10 mouse cellular contexts compared by ENCODE assay signal in genomic region chr7:6330458-6331232, GRCm38 (mm10). TPM values are rescaled to one million over a fixed set of nuclear protein-coding genes. Genes with fewer than 3 reads are reported as not detected.
DNase-seq lines count a peak whose midpoint lies in the region; ATAC-seq and TF ChIP-seq lines count a peak whose summit lies in the region.
"Had no signal": no experiment of that assay in that cellular context is flagged by ENCODE, and none has a peak within 500 bp of the region (broad histone marks: within the 10 kb centered on the region; RNA-seq: fewer than 3 reads in every experiment).

No protein-coding gene starts in this region.

- no peaks in the 10 kb centered on the region for H3K9me3 ChIP-seq in heart, embryonic 11.5 days (replicated peaks; ENCODE audit: control insufficient read depth, low read length)
- no peaks in the 10 kb centered on the region for H3K9me3 ChIP-seq in forebrain, embryonic 13.5 days (replicated peaks)
- no peaks in the 10 kb centered on the region for H3K9me3 ChIP-seq in intestine, postnatal 0 days (ENCODE audit: control insufficient read depth)
- no peaks in the 10 kb centered on the region for H3K9me3 ChIP-seq in stomach, embryonic 15.5 days

- no peaks in the 10 kb centered on the region; the same call in 1 of the 2 replicates for H3K4me1 ChIP-seq in heart, embryonic 11.5 days (ENCODE audit: control insufficient read depth, insufficient read depth, low read length)
- H3K4me1 ChIP-seq in bone marrow macrophage, adult 2 months (ENCODE audit: control insufficient read depth, insufficient read depth, low read length): no peaks in the 10 kb centered on the region
- peaks cover 12% of the 10 kb centered on the region; the same call in 1 of the 2 replicates for H3K4me1 ChIP-seq in forebrain, embryonic 13.5 days
- no peaks in the 10 kb centered on the region for H3K4me1 ChIP-seq in intestine, postnatal 0 days (replicated peaks; ENCODE audit: control insufficient read depth, insufficient read depth, low read length)
- H3K4me1 ChIP-seq in stomach, embryonic 15.5 days: no peaks in the 10 kb centered on the region; the same call in 1 of the 2 replicates

- H3K4me2 ChIP-seq in heart, embryonic 11.5 days: peak overlapping the region; percentile 74
- H3K4me2 ChIP-seq in forebrain, embryonic 13.5 days: peak overlapping the region; percentile 70
- H3K4me2 ChIP-seq in intestine, postnatal 0 days (replicated peaks; ENCODE audit: low read depth): peak overlapping the region; percentile 64
- H3K4me2 ChIP-seq in stomach, embryonic 15.5 days: peak overlapping the region; percentile 60

- no peak for DNase-seq in heart, adult 18-20 months
- no peak for DNase-seq in urinary bladder, postnatal 14 days (ENCODE audit: low spot score)

- H3K27me3 ChIP-seq in heart, embryonic 11.5 days (ENCODE audit: control insufficient read depth, insufficient read depth, low read length): no peaks in the 10 kb centered on the region
- H3K27me3 ChIP-seq in forebrain, embryonic 13.5 days: no peaks in the 10 kb centered on the region
- H3K27me3 ChIP-seq in intestine, postnatal 0 days (replicated peaks; ENCODE audit: control insufficient read depth, insufficient read depth, low read length): no peaks in the 10 kb centered on the region
- H3K27me3 ChIP-seq in stomach, embryonic 15.5 days (replicated peaks): no peaks in the 10 kb centered on the region

- H3K9ac ChIP-seq in heart, embryonic 11.5 days (ENCODE audit: low read depth, low read length): peak overlapping the region; percentile 87
- peak overlapping the region; percentile 79 for H3K9ac ChIP-seq in forebrain, embryonic 13.5 days
- peak overlapping the region; percentile 45 for H3K9ac ChIP-seq in intestine, postnatal 0 days (ENCODE audit: low read depth, low read length)
- H3K9ac ChIP-seq in stomach, embryonic 15.5 days: peak overlapping the region; percentile 27

- peak overlapping the region; percentile 56 for H3K4me3 ChIP-seq in heart, embryonic 11.5 days (ENCODE audit: low read depth, low read length)
- peak overlapping the region; percentile 69 for H3K4me3 ChIP-seq in bone marrow macrophage, adult 2 months (ENCODE audit: insufficient read depth, low read length)
- peak overlapping the region; percentile 55 for H3K4me3 ChIP-seq in forebrain, embryonic 13.5 days
- peak overlapping the region; percentile 42 for H3K4me3 ChIP-seq in intestine, postnatal 0 days (ENCODE audit: low read depth, low read length)
- peak overlapping the region; percentile 54 for H3K4me3 ChIP-seq in stomach, embryonic 15.5 days (replicated peaks)

- H3K27ac ChIP-seq in heart, embryonic 11.5 days (ENCODE audit: low read depth, low read length): peak overlapping the region; percentile 60
- H3K27ac ChIP-seq in bone marrow macrophage, adult 2 months (ENCODE audit: insufficient read depth, low read depth, low read length): no peak overlapping the region
- peak overlapping the region; percentile 85 for H3K27ac ChIP-seq in forebrain, embryonic 13.5 days
- 0 out of 2 replicates have a peak overlapping the region, but pooled peaks have one; percentile 1 for H3K27ac ChIP-seq in intestine, postnatal 0 days (ENCODE audit: low read depth, low read length)
- peak overlapping the region; percentile 84 for H3K27ac ChIP-seq in stomach, embryonic 15.5 days

- WGBS in heart, embryonic 11.5 days (ENCODE audit: insufficient replicate concordance): 18% methylated on average over 23 of the region's 23 CpGs
- 16% methylated on average over 23 of the region's 23 CpGs for WGBS in forebrain, embryonic 13.5 days
- WGBS in intestine, postnatal 0 days: 15% methylated on average over 23 of the region's 23 CpGs
- WGBS in stomach, embryonic 15.5 days: 17% methylated on average over 23 of the region's 23 CpGs

- TF ChIP-seq CTCF in bone marrow macrophage, adult 2 months (IDR thresholded peaks at IDR 0.05; ENCODE audit: low read depth, low read length): no peak
- TF ChIP-seq CTCF in intestine, postnatal 0 days (IDR thresholded peaks at IDR 0.05; ENCODE audit: low read depth): no peak

- peak; percentile 71 for ATAC-seq in heart, embryonic 11.5 days (replicated peaks; ENCODE audit: insufficient number of reproducible peaks, low FRiP score, low TSS enrichment)
- peak; percentile 87 for ATAC-seq in forebrain, embryonic 13.5 days
- ATAC-seq in intestine, postnatal 0 days: peak; percentile 32; the same call in 1 of the 2 replicates
- ATAC-seq in megakaryocyte-erythroid progenitor cell, adult 5-6 weeks (replicated peaks; ENCODE audit: low FRiP score, low TSS enrichment, poor library complexity, severe bottlenecking): peak; percentile 84
- ATAC-seq in stomach, embryonic 15.5 days (ENCODE audit: insufficient read depth, low FRiP score, low read depth): peak; percentile 74

- TF ChIP-seq POLR2A in bone marrow macrophage, adult 2 months (IDR thresholded peaks at IDR 0.05; ENCODE audit: borderline replicate concordance, low read depth, low read length): no peak

- no peaks in the 10 kb centered on the region; the same call in 1 of the 2 replicates for H3K36me3 ChIP-seq in heart, embryonic 11.5 days (ENCODE audit: control insufficient read depth, insufficient read depth, low read length)
- peaks cover 5% of the 10 kb centered on the region; the same call in 1 of the 2 replicates for H3K36me3 ChIP-seq in forebrain, embryonic 13.5 days (ENCODE audit: poor library complexity, severe bottlenecking)
- H3K36me3 ChIP-seq in intestine, postnatal 0 days (ENCODE audit: control insufficient read depth, insufficient read depth): no peaks in the 10 kb centered on the region
- no peaks in the 10 kb centered on the region for H3K36me3 ChIP-seq in stomach, embryonic 15.5 days

RNA-seq across cellular contexts. Expression of gene Zfp583, which starts 0.4 kb away (rescaled TPM):
- polyA plus RNA-seq in heart, embryonic 11.5 days (2014; fragmentation: Nextera tagmentation; extraction: Ambion mirVana): 4.4 and 5.1 TPM in 2 replicates
- total RNA-seq in heart, adult 18-20 months (2021): 1 to 10 TPM; 2.9 to 3.0 TPM
- 3.2 and 3.9 TPM in 2 replicates for polyA plus RNA-seq in bone marrow macrophage, adult 2 months (2012; ENCODE audit: insufficient read depth, insufficient read length, missing spikeins)
- polyA plus RNA-seq in forebrain, embryonic 13.5 days (2015; fragmentation: Nextera tagmentation; extraction: Ambion mirVana): 9.2 and 9.9 TPM in 2 replicates
- 1.2 and 1.7 TPM in 2 replicates for polyA plus RNA-seq in intestine, postnatal 0 days (2015; fragmentation: Nextera tagmentation; extraction: Ambion mirVana)
- total RNA-seq in megakaryocyte-erythroid progenitor cell, adult 5-6 weeks (2014; fragmentation: Nextera tagmentation): 2.8 and 5.2 TPM in 2 replicates
- 2.5 and 6.4 TPM in 2 replicates for total RNA-seq in megakaryocyte-erythroid progenitor cell, adult 5-6 weeks (2017)
- 4.5 and 4.8 TPM in 2 replicates for polyA plus RNA-seq in stomach, embryonic 15.5 days (2015; fragmentation: Nextera tagmentation; extraction: Ambion mirVana)
- total RNA-seq: MEL had no signal

RNA-seq across cellular contexts. Expression of gene Gm3854, which starts 12.9 kb away (rescaled TPM):
- polyA plus RNA-seq in heart, embryonic 11.5 days (2014; fragmentation: Nextera tagmentation; extraction: Ambion mirVana): 1.1 and 2.4 TPM in 2 replicates
- under 1 TPM; 0.22 to 0.36 TPM for total RNA-seq in heart, adult 18-20 months (2021)
- polyA plus RNA-seq in bone marrow macrophage, adult 2 months (2012; ENCODE audit: insufficient read depth, insufficient read length, missing spikeins): 0.31 TPM in 1 of 2 replicates, not detected in the other
- polyA plus RNA-seq in forebrain, embryonic 13.5 days (2015; fragmentation: Nextera tagmentation; extraction: Ambion mirVana): 4.1 and 4.9 TPM in 2 replicates
- 0.08 and 0.20 TPM in 2 replicates for polyA plus RNA-seq in intestine, postnatal 0 days (2015; fragmentation: Nextera tagmentation; extraction: Ambion mirVana)
- total RNA-seq in megakaryocyte-erythroid progenitor cell, adult 5-6 weeks (2014; fragmentation: Nextera tagmentation): 0.11 and 0.87 TPM in 2 replicates
- 0.30 and 1.1 TPM in 2 replicates for total RNA-seq in megakaryocyte-erythroid progenitor cell, adult 5-6 weeks (2017)
- 1.6 and 2.7 TPM in 2 replicates for polyA plus RNA-seq in stomach, embryonic 15.5 days (2015; fragmentation: Nextera tagmentation; extraction: Ambion mirVana)
- total RNA-seq: MEL had no signal
- polyA plus RNA-seq: large intestine, adult 2 months had no signal

RNA-seq across cellular contexts. Expression of gene Zfp78, which starts 32.4 kb away (rescaled TPM):
- 1.5 and 2.0 TPM in 2 replicates for polyA plus RNA-seq in heart, embryonic 11.5 days (2014; fragmentation: Nextera tagmentation; extraction: Ambion mirVana)
- 1 to 10 TPM; 2.2 to 2.5 TPM for total RNA-seq in heart, adult 18-20 months (2021)
- polyA plus RNA-seq in bone marrow macrophage, adult 2 months (2012; ENCODE audit: insufficient read depth, insufficient read length, missing spikeins): 2.5 and 2.7 TPM in 2 replicates
- polyA plus RNA-seq in forebrain, embryonic 13.5 days (2015; fragmentation: Nextera tagmentation; extraction: Ambion mirVana): 3.3 TPM in 2 replicates
- 0.82 and 1.1 TPM in 2 replicates for polyA plus RNA-seq in intestine, postnatal 0 days (2015; fragmentation: Nextera tagmentation; extraction: Ambion mirVana)
- total RNA-seq in megakaryocyte-erythroid progenitor cell, adult 5-6 weeks (2014; fragmentation: Nextera tagmentation): 2.8 and 7.0 TPM in 2 replicates
- 3.6 and 3.7 TPM in 2 replicates for total RNA-seq in megakaryocyte-erythroid progenitor cell, adult 5-6 weeks (2017)
- polyA plus RNA-seq in stomach, embryonic 15.5 days (2015; fragmentation: Nextera tagmentation; extraction: Ambion mirVana): 1.6 and 1.9 TPM in 2 replicates

RNA-seq across cellular contexts. Expression of gene Zfp667, which starts 44.3 kb away (rescaled TPM):
- polyA plus RNA-seq in heart, embryonic 11.5 days (2014; fragmentation: Nextera tagmentation; extraction: Ambion mirVana): 6.3 and 6.7 TPM in 2 replicates
- 1 to 10 TPM; 2.7 to 3.7 TPM for total RNA-seq in heart, adult 18-20 months (2021)
- polyA plus RNA-seq in bone marrow macrophage, adult 2 months (2012; ENCODE audit: insufficient read depth, insufficient read length, missing spikeins): 2.0 and 2.9 TPM in 2 replicates
- polyA plus RNA-seq in forebrain, embryonic 13.5 days (2015; fragmentation: Nextera tagmentation; extraction: Ambion mirVana): 14.8 and 16.5 TPM in 2 replicates
- polyA plus RNA-seq in intestine, postnatal 0 days (2015; fragmentation: Nextera tagmentation; extraction: Ambion mirVana): 2.1 and 2.4 TPM in 2 replicates
- 2.5 and 3.5 TPM in 2 replicates for total RNA-seq in megakaryocyte-erythroid progenitor cell, adult 5-6 weeks (2014; fragmentation: Nextera tagmentation)
- total RNA-seq in megakaryocyte-erythroid progenitor cell, adult 5-6 weeks (2017): 2.5 and 4.7 TPM in 2 replicates
- 8.1 and 9.3 TPM in 2 replicates for polyA plus RNA-seq in stomach, embryonic 15.5 days (2015; fragmentation: Nextera tagmentation; extraction: Ambion mirVana)

RNA-seq across cellular contexts. Expression of gene Zfp28, which starts 52.5 kb away (rescaled TPM):
- 8.0 and 8.5 TPM in 2 replicates for polyA plus RNA-seq in heart, embryonic 11.5 days (2014; fragmentation: Nextera tagmentation; extraction: Ambion mirVana)
- 1 to 10 TPM; 2.8 to 3.7 TPM for total RNA-seq in heart, adult 18-20 months (2021)
- polyA plus RNA-seq in bone marrow macrophage, adult 2 months (2012; ENCODE audit: insufficient read depth, insufficient read length, missing spikeins): 8.7 and 9.5 TPM in 2 replicates
- 12.4 and 13.7 TPM in 2 replicates for polyA plus RNA-seq in forebrain, embryonic 13.5 days (2015; fragmentation: Nextera tagmentation; extraction: Ambion mirVana)
- 2.5 and 3.3 TPM in 2 replicates for polyA plus RNA-seq in intestine, postnatal 0 days (2015; fragmentation: Nextera tagmentation; extraction: Ambion mirVana)
- 0.49 and 1.4 TPM in 2 replicates for total RNA-seq in megakaryocyte-erythroid progenitor cell, adult 5-6 weeks (2014; fragmentation: Nextera tagmentation)
- total RNA-seq in megakaryocyte-erythroid progenitor cell, adult 5-6 weeks (2017): 0.89 and 6.2 TPM in 2 replicates
- polyA plus RNA-seq in stomach, embryonic 15.5 days (2015; fragmentation: Nextera tagmentation; extraction: Ambion mirVana): 6.9 and 7.6 TPM in 2 replicates

Comparison
In these comparisons a context has a peak if more than half of its experiments do, and no peak if none do; other contexts are left out.
1. ATAC-seq: peak in every context shown above with its lines; median percentile 87 in forebrain, embryonic 13.5 days; 84 in megakaryocyte-erythroid progenitor cell, adult 5-6 weeks; 74 in stomach, embryonic 15.5 days; 71 in heart, embryonic 11.5 days; 32 in intestine, postnatal 0 days.
2. H3K9ac ChIP-seq: peak in every context shown above with its lines; median percentile 87 in heart, embryonic 11.5 days; 79 in forebrain, embryonic 13.5 days; 45 in intestine, postnatal 0 days; 27 in stomach, embryonic 15.5 days.